Mouse (Mus musculus) cerebellum, adult 2 months (tissue): ENCODE results near the gene Mapk12.

Experiments
- CTCF ChIP-seq: fragments of 200-500 bp; IDR thresholded peaks from 2 replicates; pipeline ENCODE4 v1.5.1; 2011; ENCODE audit warnings: low read depth, mild to moderate bottlenecking, control low read depth, low read length, moderate library complexity, borderline replicate concordance; ENCODE audit not compliant: insufficient read depth
- POLR2A ChIP-seq: fragments of 200-500 bp; IDR thresholded peaks from 2 replicates; pipeline ENCODE4 v1.6.1; 2011; ENCODE audit warnings: low read length, control low read depth, borderline replicate concordance; ENCODE audit not compliant: insufficient read depth

GRCm38 (mm10) chr15:89171526-89172051 lies 31.1 kb upstream of the Mapk12 start:
- TF ChIP-seq CTCF (no peak), POLR2A (no peak)
